Mouse (Mus musculus) spleen, adult 18-20 months (tissue): Measurements from ENCODE around the gene Vezt.

Source experiments
- DNase-seq, 2 experiments: peaks; one replicate each; pipeline ENCODE4 v3.0.0; 2022; ENCODE audit warnings: mixed read lengths in 2 of 2

The Vezt gene

DNA sequence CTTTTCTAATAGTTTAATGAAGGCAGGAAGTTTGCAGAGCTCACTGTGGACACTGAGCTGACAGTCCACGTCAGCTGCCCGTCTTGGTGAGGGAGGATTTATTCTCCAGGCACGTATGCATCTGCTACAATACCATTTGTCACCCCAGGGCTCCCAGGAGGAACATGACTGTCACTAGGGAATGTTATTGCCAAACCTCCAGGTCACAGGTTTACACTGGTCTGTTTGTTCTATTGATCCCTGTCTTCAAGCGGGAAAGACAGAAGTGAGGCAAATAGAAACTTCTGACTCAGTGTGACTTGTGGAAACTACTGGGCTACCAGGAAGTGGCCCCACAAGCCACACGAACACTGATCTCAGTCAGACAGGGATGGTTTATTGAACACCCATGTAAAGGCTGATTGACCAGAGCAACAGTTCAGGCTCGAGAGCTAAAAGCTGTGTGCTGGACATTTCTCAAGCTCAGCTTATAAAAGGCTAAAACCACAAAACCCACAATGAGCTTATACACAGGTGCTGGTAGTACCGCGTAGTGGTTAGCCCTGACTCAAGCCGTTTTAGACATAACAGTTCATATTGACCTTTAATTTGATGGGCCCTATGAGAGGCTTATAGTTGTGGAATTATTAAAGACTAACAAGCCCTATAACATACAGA lies 89.6 kb downstream of the Vezt start:
- no peak for DNase-seq

DNA sequence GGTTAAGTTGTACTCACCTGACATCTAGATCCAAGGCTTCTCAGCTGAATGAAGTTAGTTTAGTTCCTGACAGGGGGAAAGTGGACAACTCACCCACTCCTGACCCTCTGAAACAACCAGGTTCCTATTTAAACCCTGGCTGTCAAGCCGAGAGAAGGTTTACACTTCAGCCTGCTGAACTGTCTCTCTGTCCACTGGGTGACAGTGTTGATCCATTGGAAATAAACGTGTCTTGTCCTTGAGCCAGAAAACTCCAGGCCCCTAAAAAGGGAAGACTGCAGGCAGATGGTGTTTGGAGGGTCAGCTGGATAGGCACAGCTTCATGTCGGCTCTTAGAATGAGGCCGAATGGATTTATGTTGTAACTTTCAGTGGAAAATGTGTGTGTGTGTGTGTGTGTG lies 90.3 kb downstream of the Vezt start:
- DNase-seq, result no peak

DNA sequence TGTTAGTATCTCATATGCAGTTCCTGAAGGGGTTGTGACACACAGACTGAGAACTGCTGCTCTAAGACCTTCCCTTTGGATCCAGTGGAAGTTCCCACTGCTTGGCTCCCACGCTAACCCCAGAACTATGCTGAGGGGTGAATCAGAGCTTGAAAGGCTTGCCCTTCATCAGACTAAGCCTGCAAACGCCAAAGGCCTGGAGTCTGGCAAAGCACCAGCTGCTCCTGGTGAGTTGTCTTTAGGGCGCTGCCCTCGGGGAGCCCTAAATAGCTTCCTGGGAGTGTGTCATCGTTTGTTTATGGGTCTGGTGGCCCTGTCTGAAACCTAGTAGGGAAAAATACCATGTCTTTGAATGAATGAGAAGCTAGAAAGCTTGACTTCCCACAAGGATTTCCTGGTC lies 91.4 kb downstream of the Vezt start:
- DNase-seq, result no peak

DNA sequence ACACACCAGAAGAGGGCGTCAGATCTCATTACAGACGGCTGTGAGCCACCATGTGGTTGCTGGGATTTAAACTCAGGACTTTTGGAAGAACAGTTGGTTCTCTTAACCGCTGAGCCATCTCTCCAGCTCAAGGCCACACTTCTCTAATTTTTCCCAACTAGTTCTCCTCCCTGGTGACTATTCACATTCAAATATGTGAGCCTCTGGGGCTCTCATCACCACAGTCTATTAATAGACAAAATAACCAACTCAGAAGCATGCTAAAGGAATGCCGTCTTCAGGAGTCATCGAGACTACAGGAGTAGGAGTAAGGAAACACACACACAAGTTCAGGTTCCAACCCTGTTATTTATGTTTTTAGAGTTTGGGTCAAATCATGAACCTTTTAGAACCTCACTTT lies 95.3 kb downstream of the Vezt start:
- DNase-seq, result no peak

DNA sequence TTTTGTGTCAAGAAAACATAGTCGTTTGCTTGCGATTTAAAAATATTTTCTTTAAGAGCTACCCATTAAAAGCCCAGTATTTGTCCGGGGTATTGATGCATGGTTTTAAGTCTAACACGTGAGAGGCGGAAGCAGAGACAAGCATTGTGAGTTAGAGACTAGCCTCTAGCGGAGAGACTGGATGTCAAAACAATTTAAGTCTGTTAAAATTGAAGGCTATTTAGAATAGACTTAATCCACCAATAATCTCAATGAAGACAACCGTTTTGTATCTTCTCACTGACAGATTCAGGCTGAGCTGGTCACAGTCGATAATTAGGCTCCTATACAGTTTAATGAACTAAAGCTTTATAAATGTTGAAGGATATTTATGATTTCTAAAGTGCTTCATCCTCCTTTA lies 95.9 kb downstream of the Vezt start:
- DNase-seq, result no peak

DNA sequence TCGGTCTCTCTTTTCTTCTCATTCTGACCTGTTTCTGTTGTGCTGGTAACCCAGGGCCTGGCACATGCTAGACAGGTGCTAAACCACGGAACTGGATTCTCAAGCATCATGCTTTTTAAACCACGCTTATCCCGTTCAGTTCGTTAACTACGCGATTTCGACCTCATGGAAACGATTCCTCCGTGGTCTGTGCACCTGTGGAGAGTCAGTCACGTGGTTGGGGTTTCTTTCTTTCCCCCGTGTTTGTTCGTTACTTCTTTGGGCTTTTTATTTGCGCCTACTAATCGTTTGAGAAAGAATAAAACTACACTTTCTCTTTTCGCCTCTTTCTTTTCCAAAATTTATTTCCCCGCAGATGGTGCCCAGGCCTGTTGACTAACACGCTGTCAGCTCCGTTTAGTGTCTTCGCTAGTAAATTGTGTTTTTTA lies 96.8 kb downstream of the Vezt start:
- DNase-seq, result no peak

DNA sequence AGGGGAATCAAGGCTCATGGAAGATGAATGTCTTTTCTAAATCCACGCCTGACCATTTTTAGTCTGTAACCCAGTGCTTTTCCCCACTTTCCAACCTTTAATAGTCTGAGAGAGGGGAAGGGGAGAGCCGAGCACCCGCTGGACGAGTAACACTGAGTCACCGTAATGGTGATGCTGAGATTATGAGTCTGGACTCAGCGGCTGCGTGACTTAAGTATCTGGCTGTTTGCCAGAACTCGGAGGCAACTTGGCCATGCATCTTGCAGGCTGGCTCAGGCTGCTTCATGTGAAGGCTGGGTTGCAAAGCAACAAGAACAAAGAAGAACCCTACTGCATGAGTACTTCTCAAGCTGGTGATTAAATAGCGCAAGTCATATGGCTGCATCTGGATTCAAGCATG lies 101.6 kb downstream of the Vezt start:
- no peak for DNase-seq

DNA sequence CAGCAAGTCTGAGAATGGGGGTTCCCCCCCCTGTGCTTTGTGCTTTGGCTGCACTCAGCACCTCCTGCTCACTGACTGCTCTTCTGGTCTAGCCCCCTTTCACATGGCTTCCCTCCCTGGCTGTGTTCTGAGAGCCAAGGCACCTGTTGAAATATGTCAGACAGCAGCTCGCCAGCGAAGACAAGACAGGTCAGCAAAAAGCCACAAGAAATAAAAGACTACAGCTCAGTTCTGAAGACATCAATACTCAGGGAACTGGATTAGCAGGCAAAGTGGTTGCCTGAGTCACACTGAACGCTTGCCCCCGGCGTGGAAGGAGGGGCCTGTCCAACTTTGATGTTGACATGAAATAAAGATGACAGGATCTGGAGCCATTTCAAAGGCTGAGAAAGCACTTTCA lies 102.8 kb downstream of the Vezt start:
- DNase-seq, result no peak

DNA sequence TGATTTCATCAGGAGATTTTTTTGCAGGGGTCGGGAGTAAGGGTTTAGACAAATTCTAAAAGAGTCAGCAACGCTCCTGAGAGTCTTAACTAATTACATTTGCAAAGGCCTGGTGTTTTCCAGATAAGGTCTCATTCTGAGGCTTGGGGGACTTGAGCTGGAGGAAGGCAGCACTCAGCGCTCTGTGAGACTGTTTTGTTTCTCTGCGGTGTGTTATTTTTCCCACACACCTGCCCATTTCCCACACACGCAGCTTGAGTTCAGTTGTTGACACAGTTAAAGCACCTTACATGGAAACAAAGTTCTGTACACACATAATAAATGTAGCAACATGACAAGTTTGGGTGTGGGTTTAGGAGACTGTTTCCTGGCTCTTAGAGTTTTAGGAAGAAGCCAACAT lies 103.6 kb downstream of the Vezt start:
- DNase-seq, result no peak

DNA sequence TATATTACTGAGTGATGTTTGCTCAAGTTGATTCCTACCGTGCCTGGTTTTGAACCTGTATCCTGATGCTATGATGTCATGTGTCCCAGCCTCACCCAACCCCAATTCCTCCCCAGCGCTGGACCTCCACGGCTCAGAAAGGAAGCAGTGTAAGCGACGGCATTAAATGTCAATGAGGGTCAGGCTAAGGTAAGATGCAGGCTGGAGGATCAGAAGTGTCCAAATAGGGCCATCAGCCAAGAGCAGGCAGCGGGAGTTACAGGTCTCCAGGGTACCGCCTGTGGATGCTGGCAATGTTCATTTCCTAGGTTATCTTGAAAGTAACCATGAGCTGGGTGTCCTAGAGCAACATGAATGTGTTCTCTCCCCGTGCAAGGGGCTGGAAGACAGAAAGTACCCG lies 104.2 kb downstream of the Vezt start:
- no peak for DNase-seq

DNA sequence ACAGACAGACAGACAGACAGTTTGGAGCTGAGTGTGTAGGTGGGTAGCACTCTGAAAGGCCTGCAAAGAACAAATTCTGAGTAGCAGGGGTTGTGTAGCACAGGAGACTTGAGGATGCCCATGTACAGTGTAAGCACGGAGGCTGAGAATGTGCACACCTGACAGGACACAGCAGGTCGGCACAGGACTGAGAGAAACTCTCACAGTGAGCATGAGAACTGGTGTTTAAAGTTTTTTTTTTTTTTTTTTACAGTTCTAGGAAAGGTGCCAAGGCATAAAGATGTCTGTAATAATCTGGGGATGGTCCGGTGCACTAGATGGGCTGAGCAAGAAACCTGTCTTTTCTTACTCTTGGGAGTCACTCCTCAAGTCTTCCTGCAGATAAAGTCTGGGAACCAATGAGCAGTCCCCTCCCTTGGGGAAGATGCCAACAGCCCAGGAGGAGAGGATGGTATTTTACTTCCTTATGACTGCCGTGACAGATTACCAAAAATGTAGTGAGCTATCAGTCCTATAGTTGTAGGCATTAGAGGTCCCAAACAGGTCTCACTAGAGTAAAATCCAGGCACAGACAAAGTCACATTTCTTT lies 105.3 kb downstream of the Vezt start:
- DNase-seq, result no peak

DNA sequence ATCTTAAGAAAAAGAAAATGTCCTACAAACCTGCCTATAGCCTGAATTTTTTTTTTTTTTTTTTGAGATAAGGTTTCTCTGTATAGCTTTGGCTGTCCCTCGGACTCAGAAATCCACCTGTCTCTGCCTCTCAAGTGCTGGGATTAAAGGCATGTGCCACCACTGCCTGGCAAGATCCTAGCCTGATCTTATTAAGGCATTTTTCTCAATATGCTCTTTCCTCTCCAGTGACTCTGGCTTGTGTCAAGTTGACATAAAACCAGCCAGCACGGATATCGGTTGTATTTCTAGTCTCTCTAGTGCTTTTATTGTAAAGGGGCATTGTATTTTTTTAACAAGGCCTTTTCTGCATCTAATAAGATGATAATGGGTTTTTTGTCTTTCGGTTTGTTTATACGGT lies 111.0 kb downstream of the Vezt start:
- DNase-seq, result no peak

DNA sequence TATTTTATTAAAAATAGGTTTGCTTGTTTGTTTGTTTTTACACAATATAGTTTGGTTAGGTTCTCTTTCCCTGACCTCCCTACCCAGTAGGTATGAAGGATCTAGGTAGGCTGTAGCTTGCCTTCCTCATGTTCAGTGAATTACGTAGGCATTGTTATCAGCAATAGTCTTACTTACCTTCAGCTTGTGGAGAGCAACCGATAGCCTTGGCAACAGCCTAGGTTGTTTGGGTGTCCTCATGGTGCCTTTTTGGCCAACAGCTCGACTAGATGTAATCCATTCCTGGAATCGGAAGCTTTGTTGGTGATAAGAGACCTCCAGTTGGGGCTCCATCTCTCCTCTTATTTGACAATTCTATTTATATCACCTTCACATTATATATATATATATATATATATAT lies 114.5 kb downstream of the Vezt start:
- no peak for DNase-seq

DNA sequence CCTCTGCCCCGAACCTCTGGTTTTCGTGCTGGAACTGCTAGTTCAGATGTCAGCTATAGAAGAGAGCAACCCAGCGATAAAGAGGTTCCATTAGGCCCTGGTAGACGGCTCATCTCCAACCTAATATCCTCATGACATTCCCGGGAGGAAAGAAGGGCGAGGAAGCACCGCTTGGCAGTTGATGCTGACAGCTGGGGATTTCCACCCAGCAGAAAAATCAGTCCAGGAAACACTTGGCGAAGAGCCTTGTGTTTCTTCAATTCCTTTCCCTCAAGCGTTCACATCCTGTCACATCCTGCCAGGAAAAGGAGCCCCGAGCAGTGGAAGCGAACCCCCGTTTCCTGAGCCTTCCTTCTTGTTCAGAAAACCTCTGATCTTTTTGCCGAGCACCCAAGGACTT lies 116.4 kb downstream of the Vezt start:
- DNase-seq, result no peak

DNA sequence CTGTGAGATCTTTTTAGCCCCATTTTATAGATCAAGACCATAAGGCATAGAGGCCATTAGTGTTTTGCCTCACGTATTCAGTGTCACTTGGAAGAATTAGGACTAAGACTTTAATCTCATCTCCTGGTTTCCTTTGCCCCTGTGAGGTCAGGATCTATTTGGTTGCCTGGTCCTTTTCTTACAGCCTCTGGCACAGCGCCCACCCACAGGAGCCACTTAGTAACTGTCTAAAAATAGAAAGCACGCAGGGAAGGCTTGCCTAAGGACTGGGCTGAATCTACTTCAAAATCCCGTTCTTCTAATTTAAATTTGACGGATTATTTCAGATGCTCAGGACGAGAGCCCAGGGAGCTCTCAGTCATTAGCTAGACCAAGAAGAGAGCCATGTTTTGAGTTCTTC lies 116.9 kb downstream of the Vezt start:
- no peak for DNase-seq

DNA sequence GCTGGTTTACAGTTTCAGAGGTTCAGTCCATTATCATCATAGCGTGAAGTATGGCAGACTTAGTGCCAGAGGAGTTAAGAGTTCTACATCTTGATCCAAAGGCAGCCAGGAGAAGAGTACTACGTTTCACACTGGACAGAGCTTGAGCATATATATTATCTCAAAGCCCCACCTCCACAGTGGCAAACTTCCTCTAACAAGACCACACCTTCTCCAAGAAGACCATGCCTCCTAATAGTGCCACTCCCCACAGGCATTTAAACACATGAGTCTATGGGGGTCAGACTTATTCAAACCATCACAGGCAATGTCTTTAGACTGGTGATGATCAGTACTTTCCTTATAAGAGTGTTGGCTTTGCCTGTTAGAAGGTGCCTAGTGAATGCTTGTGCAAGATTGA lies 117.5 kb downstream of the Vezt start:
- no peak for DNase-seq

DNA sequence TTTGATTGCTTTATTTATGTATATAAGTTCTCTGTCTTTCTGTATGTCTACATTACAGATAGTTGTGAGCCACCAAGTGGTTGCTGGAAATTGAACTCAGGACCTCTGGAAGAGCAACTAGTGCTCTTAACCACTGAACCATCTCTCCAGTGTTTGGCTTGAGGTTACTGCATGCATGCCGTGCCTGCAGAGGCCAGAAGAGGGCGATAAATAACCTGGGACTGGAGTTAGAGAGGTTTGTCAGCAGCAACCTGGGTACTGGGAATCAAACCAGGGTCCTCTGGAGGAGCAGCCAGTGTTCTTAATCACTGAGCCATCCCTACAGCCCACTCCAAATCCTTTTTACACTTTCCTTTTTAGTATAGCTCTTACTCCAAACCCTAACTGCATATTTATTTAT lies 118.8 kb downstream of the Vezt start:
- no peak for DNase-seq

DNA sequence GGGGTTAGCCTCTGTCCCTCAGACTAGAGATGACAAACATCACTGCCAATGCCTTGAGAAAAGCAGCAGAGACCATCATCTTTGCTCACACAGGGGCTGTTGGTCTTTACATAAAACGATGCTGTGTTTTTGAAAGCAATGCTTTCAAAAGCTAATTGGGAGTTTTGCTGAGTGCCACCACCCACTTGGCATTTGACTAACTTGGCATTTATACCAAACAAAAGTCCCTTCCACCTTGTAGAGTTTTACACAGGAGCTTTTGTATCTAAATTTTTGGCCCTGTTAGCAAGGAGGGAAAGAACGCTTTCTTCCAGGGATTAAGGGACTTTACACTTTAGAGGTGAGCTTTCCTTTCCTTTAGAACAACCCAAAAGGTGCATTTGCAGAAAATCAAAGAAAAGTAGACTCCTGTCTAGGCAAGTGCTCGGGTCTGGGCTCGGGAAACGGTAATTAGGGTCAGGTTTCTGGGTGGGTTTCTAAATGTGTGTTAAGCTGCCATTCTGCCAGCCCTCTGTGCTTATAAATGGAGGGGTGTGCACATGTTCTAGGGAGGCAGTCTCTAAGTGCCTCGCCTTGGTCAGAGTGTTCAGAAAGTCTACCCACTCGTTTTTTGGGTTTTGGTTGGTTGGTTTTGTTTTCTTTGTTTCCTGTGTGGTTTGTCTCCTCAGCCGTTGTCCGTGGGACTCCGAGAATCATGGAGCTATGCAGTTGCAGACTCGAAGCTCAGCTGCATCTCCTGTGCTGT lies 119.9 kb downstream of the Vezt start:
- no peak for DNase-seq

DNA sequence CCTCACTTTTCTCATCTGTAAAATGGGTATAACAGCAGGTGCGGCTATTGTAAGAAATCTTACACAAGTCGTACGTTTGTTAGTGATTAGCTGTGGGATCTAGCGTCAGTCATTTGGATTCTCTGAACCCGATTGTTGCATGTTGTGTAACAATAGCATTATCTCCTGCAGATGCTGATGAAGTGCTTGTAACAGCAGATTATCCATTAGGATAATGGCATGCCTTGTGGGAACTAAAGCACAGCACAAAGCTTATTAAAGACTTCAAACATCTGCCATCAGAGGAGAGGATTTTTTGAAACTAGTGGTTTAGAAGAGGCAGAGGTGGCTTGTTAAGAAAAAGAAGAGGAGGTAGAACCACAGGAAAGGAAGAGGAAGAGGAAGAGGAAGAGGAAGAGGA lies 122.1 kb downstream of the Vezt start:
- no peak for DNase-seq

DNA sequence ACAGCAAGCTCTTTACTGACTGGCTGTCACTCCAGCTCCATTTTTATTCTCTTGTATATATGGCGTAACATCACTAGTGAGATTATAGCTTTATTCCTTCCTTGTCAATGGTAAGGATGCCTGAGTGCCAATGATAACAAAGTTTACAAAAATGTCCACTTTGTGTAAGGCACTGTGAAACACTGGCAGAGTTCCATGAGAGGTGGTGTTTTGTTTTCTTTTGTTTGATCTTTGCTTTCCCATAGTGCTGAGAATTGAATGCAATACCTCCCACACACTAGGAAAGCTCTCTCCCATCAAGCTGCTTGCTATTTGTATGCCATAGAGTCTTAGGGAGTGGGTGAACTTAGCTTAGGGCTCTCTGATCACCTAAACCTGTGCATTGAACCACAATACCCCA lies 122.7 kb downstream of the Vezt start:
- no peak for DNase-seq

DNA sequence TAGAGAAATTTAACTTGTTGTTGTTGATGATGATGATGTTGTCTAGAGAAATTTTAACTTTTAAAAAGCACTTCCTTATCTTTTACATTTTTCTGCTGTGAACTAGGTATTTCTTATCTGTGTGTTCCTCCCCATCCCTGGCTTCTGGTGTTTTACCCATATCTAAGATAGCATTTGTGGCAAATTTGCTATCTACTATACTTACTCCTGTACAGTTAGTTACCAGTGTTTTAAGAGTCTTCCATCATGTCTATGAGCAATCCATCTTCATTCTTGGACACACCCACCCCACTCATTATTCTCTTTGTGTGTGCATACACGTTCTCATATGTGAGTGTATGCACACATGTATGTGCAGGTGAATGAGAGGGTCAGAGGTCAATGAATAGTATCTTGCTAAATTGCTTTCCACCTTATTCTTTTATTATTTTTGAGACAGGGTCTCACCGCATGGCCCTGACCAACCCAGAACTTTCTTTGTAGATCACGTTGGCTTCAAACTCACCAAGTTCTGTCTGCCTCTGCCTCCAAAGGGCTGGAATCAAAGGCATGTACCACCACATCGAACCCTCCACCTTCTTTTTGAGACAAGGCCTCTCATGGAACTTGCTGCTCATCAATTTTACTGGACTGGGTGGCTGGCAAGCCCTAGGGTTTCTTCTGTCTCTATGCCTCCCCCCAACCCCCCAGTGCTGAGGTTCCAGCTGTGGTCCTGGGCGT lies 123.3 kb downstream of the Vezt start:
- no peak for DNase-seq

DNA sequence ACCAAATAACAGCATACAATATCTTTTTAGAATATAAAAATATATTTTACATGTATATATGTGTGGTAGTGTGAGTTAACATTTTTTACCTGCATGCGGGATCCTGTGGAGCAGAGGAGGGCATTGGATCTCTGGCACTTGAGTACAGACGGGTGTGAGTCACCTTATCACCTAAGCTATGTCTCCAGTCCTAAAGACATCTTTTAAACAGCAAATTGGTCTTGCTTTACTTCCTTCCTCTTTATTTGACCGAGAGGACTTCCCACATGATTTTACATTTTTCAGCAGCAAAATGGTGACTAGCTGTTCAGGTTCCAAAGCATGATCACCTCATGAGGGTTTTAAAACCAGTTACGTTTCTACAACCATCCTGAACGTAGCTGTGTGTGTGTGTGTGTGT lies 124.3 kb downstream of the Vezt start:
- DNase-seq, result no peak

DNA sequence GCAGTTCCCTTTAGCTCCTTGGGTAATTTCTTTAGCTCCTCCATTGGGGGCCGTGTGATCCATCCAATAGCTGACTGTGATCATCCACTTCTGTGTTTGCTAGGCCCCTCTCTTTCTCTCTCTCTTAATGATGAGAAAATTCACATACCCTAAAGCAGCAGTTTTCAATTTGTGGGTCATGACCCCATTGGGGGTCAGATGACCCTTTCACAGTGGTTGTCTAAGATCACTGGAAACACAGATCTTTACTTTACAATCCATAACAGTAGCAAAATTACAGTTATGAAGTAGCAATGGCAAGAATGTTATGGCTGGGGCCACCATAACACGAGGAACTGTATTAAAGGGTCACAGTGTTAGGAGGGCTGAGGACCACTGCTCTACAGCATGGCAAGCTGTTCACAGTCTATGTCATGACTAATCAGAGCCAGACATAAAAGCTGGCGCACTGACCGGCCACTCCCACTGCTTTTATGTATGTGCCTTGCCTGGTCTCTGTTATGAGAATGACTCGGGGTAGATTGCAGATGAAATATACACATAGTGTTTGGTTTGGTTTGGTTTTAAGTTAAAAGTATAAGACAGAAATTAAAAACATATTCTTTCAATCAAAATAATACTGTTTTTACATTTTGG lies 125.7 kb downstream of the Vezt start:
- DNase-seq, result no peak
